Mouse (Mus musculus): Measurements from ENCODE around the gene H2al2a.

- TF ChIP-seq ZNF384 (IDR thresholded peaks at IDR 0.05; ENCODE audit: low read depth, low read length) (no peak), CHD2 (IDR thresholded peaks at IDR 0.05; ENCODE audit: low read depth, low read length) (no peak)
These were observed 22.8 kb downstream of the H2al2a start for GRCm38 (mm10) chr2:17973868-17974440.

Measured in ES-E14 (cell line).